Mouse (Mus musculus) ES-E14 (cell line): ENCODE measurements around the gene Twnk. TPM values are rescaled to one million over a fixed set of nuclear protein-coding genes. Genes with fewer than 3 reads are reported as not detected.
A peak's percentile ranks its signal among the peaks of the same experiment; 100 is the strongest.

Experiments
- DNase-seq: peaks from one replicate; pipeline ENCODE4 v3.0.0-alpha.2; 2013; ENCODE audit warnings: low read depth, low spot score
- H3K27ac ChIP-seq: 2 replicates; pipeline ENCODE4 v1.5.1; 2012; ENCODE audit warnings: low read depth, mild to moderate bottlenecking, low read length, moderate library complexity, mixed read lengths; ENCODE audit not compliant: poor library complexity, insufficient read depth, severe bottlenecking
- H3K36me3 ChIP-seq: 2 replicates; pipeline ENCODE4 v1.6.1; 2012; ENCODE audit warnings: mild to moderate bottlenecking, low read length, moderate library complexity, mixed read lengths; ENCODE audit not compliant: control insufficient read depth, poor library complexity, insufficient read depth, severe bottlenecking
- H3K4me1 ChIP-seq, 2 experiments: fragments of 150-350 bp in 1 of 2; sonication (generic) in 1 of 2; 2 replicates each; pipeline ENCODE4 v1.6.1; 2012; ENCODE audit warnings: low read length in 2 of 2, mild to moderate bottlenecking in 1 of 2, mixed read lengths in 1 of 2; ENCODE audit not compliant: control insufficient read depth in 2 of 2, insufficient read depth in 2 of 2, poor library complexity in 1 of 2
- H3K4me3 ChIP-seq, 2 experiments: fragments of 150-350 bp in 1 of 2; sonication (generic) in 1 of 2; 2 replicates each; pipeline ENCODE4 v1.5.1; 2012; ENCODE audit warnings: low read length in 2 of 2, low read depth in 1 of 2, mild to moderate bottlenecking in 1 of 2, mixed read lengths in 1 of 2; ENCODE audit not compliant: insufficient read depth in 1 of 2, poor library complexity in 1 of 2, severe bottlenecking in 1 of 2
- H3K9ac ChIP-seq: 2 replicates; pipeline ENCODE4 v1.6.1; 2012; ENCODE audit warnings: low read depth, mild to moderate bottlenecking, low read length, mixed read lengths; ENCODE audit not compliant: poor library complexity, insufficient read depth, severe bottlenecking
- H3K9me3 ChIP-seq: fragments of 150-350 bp; sonication (generic); 2 replicates; pipeline ENCODE4 v1.6.1; 2012; ENCODE audit warnings: low read depth, mild to moderate bottlenecking, low read length; ENCODE audit not compliant: control insufficient read depth, insufficient read depth
- CHD2 ChIP-seq: IDR thresholded peaks from 2 replicates; pipeline ENCODE4 v1.6.1; 2014; ENCODE audit warnings: mild to moderate bottlenecking, low read depth, low read length, inconsistent platforms
- HCFC1 ChIP-seq: IDR thresholded peaks from 2 replicates; pipeline ENCODE4 v1.6.1; 2012; ENCODE audit warnings: low read length, inconsistent platforms, borderline replicate concordance; ENCODE audit not compliant: insufficient read depth
- MAFK ChIP-seq: IDR thresholded peaks from 2 replicates; pipeline ENCODE4 v1.6.1; 2014; ENCODE audit warnings: mild to moderate bottlenecking, low read depth, low read length, inconsistent platforms; ENCODE audit not compliant: insufficient read depth
- ZC3H11A ChIP-seq: IDR thresholded peaks from 2 replicates; pipeline ENCODE4 v1.6.1; 2012; ENCODE audit warnings: low read depth, mild to moderate bottlenecking, inconsistent platforms, low read length, borderline replicate concordance
- ZNF384 ChIP-seq: IDR thresholded peaks from 2 replicates; pipeline ENCODE4 v1.6.1; 2012; ENCODE audit warnings: low read depth, low read length, inconsistent platforms
- in situ Hi-C, 2 experiments: fragments of 600-800 bp; cut with MboI; formaldehyde crosslinking; loops; one replicate each; pipeline ENCODE4 v1.15.1; 2025; ENCODE audit warnings: low sequenced_read_pairs in 2 of 2, inconsistent platforms in 1 of 2; ENCODE audit not compliant: unreplicated experiment in 2 of 2
- total RNA-seq: library from RNA; depleted of rRNA; stranded (reverse); fragments of 300-350 nt; gene quantifications from 2 replicates; pipeline ENCODE4 v1.2.3, GENCODE M21; 2012

The Twnk gene
- total RNA-seq, 1 experiment: 28.5 TPM

GRCm38 (mm10) chr19:45044389-45044927, 39.0 kb downstream of the Twnk start:
- DNase-seq: no peak
- H3K4me3 ChIP-seq: no peak overlapping the region
- no peak overlapping the region for H3K9ac ChIP-seq
- H3K9me3 ChIP-seq: no peaks in the 10 kb centered on the region
- TF ChIP-seq ZNF384: no peak
- TF ChIP-seq ZC3H11A: no peak
- TF ChIP-seq CHD2: no peak
- no peak for TF ChIP-seq MAFK
- TF ChIP-seq HCFC1: no peak
- H3K36me3 ChIP-seq: no peaks in the 10 kb centered on the region
- H3K27ac ChIP-seq: no peak overlapping the region
- in situ Hi-C loops: no loop called here
- H3K4me1 ChIP-seq: peaks cover 0 to 23% of the 10 kb centered on the region in 2 experiments; a peak in 1 of 4 replicates

GRCm38 (mm10) chr19:45045236-45045635, 39.8 kb downstream of the Twnk start:
- Histone ChIP-seq H3K4me1 (peaks cover 0 to 21% of the 10 kb centered on the region in 2 experiments; a peak in 1 of 4 replicates), H3K36me3 (no peaks in the 10 kb centered on the region), H3K9me3 (no peaks in the 10 kb centered on the region), H3K4me3 (no peak overlapping the region), H3K27ac (no peak overlapping the region), H3K9ac (no peak overlapping the region)
- in situ Hi-C loops: no loop called here
- no peak for TF ChIP-seq ZC3H11A
- no peak for TF ChIP-seq ZNF384
- TF ChIP-seq HCFC1: no peak
- TF ChIP-seq MAFK: no peak
- no peak for TF ChIP-seq CHD2
- no peak for DNase-seq

GRCm38 (mm10) chr19:45045651-45046050, 40.2 kb downstream of the Twnk start, which contains the start of gene Pdzd7:
Pdzd7 (minus strand) TSS chr19:45045717.
- TF ChIP-seq ZNF384: no peak
- no peak for TF ChIP-seq HCFC1
- no peak for TF ChIP-seq CHD2
- TF ChIP-seq MAFK: no peak
- TF ChIP-seq ZC3H11A: no peak
- Histone ChIP-seq H3K4me1 (peaks cover 0 to 17% of the 10 kb centered on the region in 2 experiments; a peak in 1 of 4 replicates), H3K4me3 (peak within 1 kb of the TSS in 1 of 2 experiments; percentile 55; a peak in 1 of 4 replicates), H3K9ac (no peak within 1 kb of the TSS), H3K36me3 (no peaks in the 10 kb centered on the region), H3K27ac (no peak within 1 kb of the TSS), H3K9me3 (no peaks in the 10 kb centered on the region)
- in situ Hi-C loops: no loop called here
- DNase-seq: no peak

- Histone ChIP-seq H3K36me3 (no peaks in the 10 kb centered on the region), H3K4me3 (peak overlapping the region; percentile 54 to 55; a peak in 2 of 4 replicates), H3K9ac (no peak overlapping the region), H3K4me1 (peaks cover 0 to 17% of the 10 kb centered on the region in 2 experiments; a peak in 1 of 4 replicates), H3K27ac (no peak overlapping the region), H3K9me3 (no peaks in the 10 kb centered on the region)
- DNase-seq: peak; percentile 83
- in situ Hi-C loops: no loop called here
- no peak for TF ChIP-seq ZC3H11A
These were observed 41.3 kb downstream of the Twnk start for GRCm38 (mm10) chr19:45046523-45047321.
